Comparison of ENCODE assay signal across 17 mouse cellular contexts in genomic region chr17:81270235-81270634, GRCm38 (mm10).
A peak's percentile ranks its signal among the peaks of the same experiment; 100 is the strongest.
DNase-seq lines count a peak whose midpoint lies in the region; ATAC-seq lines count a peak whose summit lies in the region.
"Had no signal": no experiment of that assay in that cellular context is flagged by ENCODE, and none has a peak within 500 bp of the region (broad histone marks: within the 10 kb centered on the region; RNA-seq: fewer than 3 reads in every experiment).

No protein-coding gene starts in this region.

- no peak overlapping the region for H3K4me2 ChIP-seq in stomach, embryonic 14.5 days (replicated peaks; ENCODE audit: low read depth, low read length)
- H3K4me2 ChIP-seq in liver, embryonic 11.5 days: no peak overlapping the region
- H3K4me2 ChIP-seq: embryonic facial prominence, embryonic 13.5 days; forebrain, embryonic 13.5 days; hindbrain, embryonic 15.5 days; midbrain, embryonic 13.5 days had no signal

- ATAC-seq in stomach, embryonic 14.5 days (ENCODE audit: insufficient number of reproducible peaks, insufficient read depth, low FRiP score, low read depth): 0 out of 2 replicates have a peak, but pooled peaks have one; percentile 28
- no peak for ATAC-seq in liver, embryonic 11.5 days (replicated peaks; ENCODE audit: low FRiP score)
- ATAC-seq: forebrain, embryonic 13.5 days; midbrain, embryonic 13.5 days had no signal

- H3K9ac ChIP-seq in stomach, embryonic 14.5 days (replicated peaks; ENCODE audit: low read depth, low read length): no peak overlapping the region
- no peak overlapping the region for H3K9ac ChIP-seq in liver, embryonic 11.5 days (ENCODE audit: low read depth, low read length)
- H3K9ac ChIP-seq: embryonic facial prominence, embryonic 13.5 days; forebrain, embryonic 13.5 days; hindbrain, embryonic 15.5 days; midbrain, embryonic 13.5 days had no signal

- no peaks in the 10 kb centered on the region for H3K36me3 ChIP-seq in stomach, embryonic 14.5 days (ENCODE audit: control insufficient read depth, insufficient read depth, low read length)
- H3K36me3 ChIP-seq in liver, embryonic 11.5 days (ENCODE audit: control insufficient read depth, insufficient read depth, low read length): no peaks in the 10 kb centered on the region
- H3K36me3 ChIP-seq: embryonic facial prominence, embryonic 13.5 days; hindbrain, embryonic 15.5 days; midbrain, embryonic 13.5 days had no signal

- H3K27ac ChIP-seq in stomach, embryonic 14.5 days (ENCODE audit: low read length): no peak overlapping the region
- no peak overlapping the region for H3K27ac ChIP-seq in liver, embryonic 11.5 days (ENCODE audit: low read depth, low read length)
- H3K27ac ChIP-seq: embryonic facial prominence, embryonic 13.5 days; forebrain, embryonic 13.5 days; hindbrain, embryonic 15.5 days; layer of hippocampus, adult 2 months; midbrain, embryonic 13.5 days had no signal

- DNase-seq in kidney, adult 9 months: peak; percentile 7
- no peak for DNase-seq in kidney, adult 18-20 months
- peak; percentile 7 for DNase-seq in adrenal gland, postnatal 10 days
- DNase-seq in embryo, embryonic 11.5 days (ENCODE audit: low read depth, low spot score): peak; percentile 7
- DNase-seq in cerebellum, adult 11 months: no peak
- no peak for DNase-seq in liver, embryonic 11.5 days (ENCODE audit: low spot score)
- DNase-seq: cerebellum, adult 9-10 months; heart, postnatal 14 days; lung, postnatal 4 days; right cerebral cortex, postnatal 4 days; thymus, postnatal 36 days had no signal

- H3K4me1 ChIP-seq in stomach, embryonic 14.5 days (ENCODE audit: control insufficient read depth, insufficient read depth, low read length): no peaks in the 10 kb centered on the region
- no peaks in the 10 kb centered on the region for H3K4me1 ChIP-seq in liver, embryonic 11.5 days (replicated peaks; ENCODE audit: control insufficient read depth, insufficient read depth, low read length)
- H3K4me1 ChIP-seq: embryonic facial prominence, embryonic 13.5 days; forebrain, embryonic 13.5 days; hindbrain, embryonic 15.5 days; midbrain, embryonic 13.5 days had no signal

- no peaks in the 10 kb centered on the region for H3K27me3 ChIP-seq in stomach, embryonic 14.5 days (ENCODE audit: control insufficient read depth, insufficient read depth, low read length)
- no peaks in the 10 kb centered on the region for H3K27me3 ChIP-seq in liver, embryonic 11.5 days (replicated peaks; ENCODE audit: control insufficient read depth, insufficient read depth, low read length)
- H3K27me3 ChIP-seq: embryonic facial prominence, embryonic 13.5 days; forebrain, embryonic 13.5 days; hindbrain, embryonic 15.5 days; midbrain, embryonic 13.5 days had no signal

- H3K9me3 ChIP-seq in stomach, embryonic 14.5 days (ENCODE audit: control insufficient read depth, low read depth, low read length): no peaks in the 10 kb centered on the region
- no peaks in the 10 kb centered on the region for H3K9me3 ChIP-seq in liver, embryonic 11.5 days (ENCODE audit: control insufficient read depth, low read length)
- H3K9me3 ChIP-seq: embryonic facial prominence, embryonic 13.5 days; forebrain, embryonic 13.5 days; hindbrain, embryonic 15.5 days; midbrain, embryonic 13.5 days had no signal

- H3K4me3 ChIP-seq in stomach, embryonic 14.5 days (ENCODE audit: low read depth, low read length): no peak overlapping the region
- H3K4me3 ChIP-seq in liver, embryonic 11.5 days (ENCODE audit: low read depth, low read length): no peak overlapping the region
- H3K4me3 ChIP-seq: embryonic facial prominence, embryonic 13.5 days; forebrain, embryonic 13.5 days; hindbrain, embryonic 15.5 days; layer of hippocampus, adult 2 months; midbrain, embryonic 13.5 days had no signal

- 0% methylated on average over 1 of the region's 1 CpGs for WGBS in stomach, embryonic 14.5 days
- WGBS in liver, embryonic 11.5 days: 17% methylated on average over 1 of the region's 1 CpGs

Comparison
In these comparisons a context has a peak if more than half of its experiments do, and no peak if none do; other contexts are left out.
1. DNase-seq: peak in kidney, adult 9 months (single experiment), adrenal gland, postnatal 10 days (single experiment) and embryo, embryonic 11.5 days (single experiment); none in kidney, adult 18-20 months (single experiment), cerebellum, adult 11 months (single experiment) and liver, embryonic 11.5 days (single experiment).